Mouse (Mus musculus) mouse trophoblast stem cell (cell line): ENCODE measurements around the gene Oser1.

Experiments used
- in situ Hi-C, 2 experiments: fragments of 300-500 bp; cut with MseI, MboI; formaldehyde crosslinking; loops; 2 replicates in 1 of 2; 3 replicates in 1 of 2; pipeline ENCODE4 v1.15.1; 2025

Gene Oser1

GRCm38 (mm10) chr2:163360858-163361623 lies 63.5 kb downstream of the Oser1 start:
- in situ Hi-C loops, result no loop called here

DNA sequence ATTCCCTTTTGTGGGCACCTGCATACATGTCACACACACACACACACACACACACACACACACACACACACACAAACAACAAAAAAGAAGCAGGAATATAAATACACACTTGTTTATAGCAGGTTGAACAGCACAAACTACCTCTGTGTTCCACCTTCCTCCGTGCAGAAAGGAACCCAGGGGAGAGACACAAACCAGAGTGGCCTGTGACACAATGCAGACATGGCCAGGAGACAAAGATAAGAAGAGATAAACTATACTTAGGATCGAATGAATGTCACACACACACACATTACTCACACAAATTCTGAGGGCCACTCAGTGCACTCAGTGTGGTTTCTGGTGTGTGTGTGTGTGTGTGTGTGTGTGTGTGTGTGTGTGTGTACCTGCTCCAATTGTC lies 65.2 kb downstream of the Oser1 start:
- in situ Hi-C loops, result no loop called here

- in situ Hi-C loops, result no loop called here
These were observed 65.8 kb downstream of the Oser1 start for GRCm38 (mm10) chr2:163358662-163359061.

DNA sequence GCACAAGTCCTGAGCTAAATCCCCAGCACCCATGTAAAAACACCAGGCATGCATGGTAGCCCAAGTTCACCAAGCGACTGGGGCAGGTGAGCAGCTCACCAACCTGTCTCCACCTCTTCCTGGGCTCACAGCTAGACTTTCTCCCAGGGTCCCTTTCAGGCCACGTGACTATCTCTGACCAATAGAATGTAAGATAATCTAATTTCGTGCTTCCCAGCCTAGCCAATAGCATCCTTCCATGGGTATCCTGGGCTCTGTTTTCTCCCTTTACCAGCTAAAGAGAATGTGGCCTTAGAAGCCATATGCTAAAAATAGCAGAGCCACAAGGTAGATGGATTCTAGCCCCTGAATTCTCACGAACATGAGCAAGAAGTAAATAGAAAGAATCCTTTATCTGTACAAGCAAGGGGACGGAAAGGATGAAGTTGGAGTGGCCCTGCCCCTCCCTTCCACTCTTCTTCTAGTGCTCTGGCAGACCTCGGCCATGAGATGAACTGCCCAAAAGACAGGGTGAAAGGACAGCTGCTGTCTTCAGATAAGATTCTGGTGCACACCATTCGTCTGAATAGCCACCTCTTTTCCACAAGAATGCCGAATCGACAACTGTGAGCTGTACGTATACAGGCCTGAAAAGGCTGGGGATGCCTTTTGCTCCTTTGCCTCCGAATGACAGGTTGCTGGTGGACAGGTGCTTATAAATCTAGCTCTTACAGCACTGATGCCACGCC lies 68.2 kb downstream of the Oser1 start:
- in situ Hi-C loops, result no loop called here
